Comparison of ENCODE assay signal across 16 mouse cellular contexts in genomic region chr16:45792781-45793180, GRCm38 (mm10).
"Had no signal": no experiment of that assay in that cellular context is flagged by ENCODE, and none has a peak within 500 bp of the region (broad histone marks: within the 10 kb centered on the region; RNA-seq: fewer than 3 reads in every experiment).

No protein-coding gene starts in this region.

- DNase-seq: kidney, postnatal 10 days; kidney, postnatal 36 days; left cerebral cortex, postnatal 4 days; liver, postnatal 0 days; lung, embryonic 14.5 days; thymus, adult 18-20 months; thymus, postnatal 14 days; thymus, postnatal 4 days had no signal

- ATAC-seq: liver, postnatal 0 days; lung, postnatal 0 days; midbrain, embryonic 13.5 days had no signal

- H3K4me2 ChIP-seq: kidney, embryonic 15.5 days; limb, embryonic 12.5 days; limb, embryonic 15.5 days; liver, embryonic 11.5 days; lung, embryonic 14.5 days; midbrain, embryonic 13.5 days had no signal

- H3K9ac ChIP-seq: kidney, embryonic 15.5 days; limb, embryonic 12.5 days; limb, embryonic 15.5 days; liver, embryonic 14.5 days; liver, postnatal 0 days; lung, embryonic 14.5 days; midbrain, embryonic 13.5 days had no signal

- H3K4me1 ChIP-seq: limb, embryonic 15.5 days had no signal

- H3K27ac ChIP-seq: kidney, embryonic 15.5 days; limb, embryonic 12.5 days; limb, embryonic 15.5 days; liver, embryonic 14.5 days; macrophage; midbrain, embryonic 13.5 days had no signal

- H3K4me3 ChIP-seq: kidney, embryonic 15.5 days; limb, embryonic 12.5 days; limb, embryonic 15.5 days; midbrain, embryonic 13.5 days had no signal

- H3K27me3 ChIP-seq: kidney, embryonic 15.5 days; limb, embryonic 12.5 days; limb, embryonic 15.5 days; midbrain, embryonic 13.5 days had no signal

- H3K9me3 ChIP-seq: kidney, embryonic 15.5 days; limb, embryonic 12.5 days; limb, embryonic 15.5 days; midbrain, embryonic 13.5 days had no signal
